Mouse (Mus musculus) kidney, adult 2 months (tissue): ENCODE results near the gene Ahr. TPM values are rescaled to one million over a fixed set of nuclear protein-coding genes. Genes with fewer than 3 reads are reported as not detected.

Source experiments
- DNase-seq: peaks from one replicate; pipeline ENCODE4 v3.0.0; 2021
- H3K27ac ChIP-seq: fragments of 200-500 bp; 2 replicates; pipeline ENCODE4 v1.5.1; 2012; ENCODE audit warnings: low read depth, low read length, control low read depth, inconsistent platforms; ENCODE audit not compliant: insufficient read depth
- H3K27me3 ChIP-seq: fragments of 200-500 bp; replicated peaks from 2 replicates; pipeline ENCODE4 v1.6.1; 2012; ENCODE audit warnings: mild to moderate bottlenecking, moderate library complexity, low read length, inconsistent platforms; ENCODE audit not compliant: control insufficient read depth, insufficient read depth
- H3K36me3 ChIP-seq: fragments of 200-500 bp; 2 replicates; pipeline ENCODE4 v1.6.1; 2012; ENCODE audit warnings: mild to moderate bottlenecking, moderate library complexity, low read length, inconsistent platforms; ENCODE audit not compliant: control insufficient read depth, insufficient read depth
- H3K4me1 ChIP-seq: fragments of 200-500 bp; 2 replicates; pipeline ENCODE4 v1.6.1; 2011; ENCODE audit warnings: low read length; ENCODE audit not compliant: control insufficient read depth, insufficient read depth
- H3K4me3 ChIP-seq: fragments of 200-500 bp; 2 replicates; pipeline ENCODE4 v1.5.1; 2011; ENCODE audit warnings: mild to moderate bottlenecking, low read depth, low read length, control low read depth; ENCODE audit not compliant: insufficient read depth
- CTCF ChIP-seq: fragments of 200-500 bp; conservative IDR thresholded peaks from 2 replicates; pipeline ENCODE4 v1.5.1; 2011; ENCODE audit warnings: low read depth, mild to moderate bottlenecking, control low read depth, low read length, moderate library complexity, mixed read lengths; ENCODE audit not compliant: insufficient read depth, insufficient read length
- POLR2A ChIP-seq: fragments of 200-500 bp; IDR thresholded peaks from one replicate; pipeline ENCODE4 v1.6.1; 2011; ENCODE audit warnings: low read depth, low read length, control low read depth
- WGBS: fragments of 180-500 bp; shearing (Covaris S2); methylation state at CpG from one replicate; pipeline ENCODE4 v1.1.7; 2018; 5-methylcytosine and 5-hydroxymethylcytosine counted together
- polyA plus RNA-seq: library from polyadenylated mRNA; depleted of rRNA; stranded (reverse); fragments of >200 nt; gene quantifications from 2 replicates; pipeline ENCODE4 v1.2.3, GENCODE M21; 2012; rRNA removed

Ahr gene
- 3.2 and 3.9 TPM in 2 replicates for polyA plus RNA-seq

GRCm38 (mm10) chr12:35534754-35535236 lies at the start of gene Ahr:
Gene Ahr (minus strand): TSS chr12:35535038.
- H3K27me3 ChIP-seq, result no peaks in the 10 kb centered on the region
- peak within 1 kb of the TSS; percentile 71 for H3K27ac ChIP-seq
- H3K4me3 ChIP-seq, result peak within 1 kb of the TSS; percentile 96
- DNase-seq, result peak; percentile 93
- WGBS, result under 1% methylated on average over 52 of the region's 52 CpGs
- TF ChIP-seq POLR2A (peak; percentile 25), CTCF (no peak)
- no peaks in the 10 kb centered on the region for H3K36me3 ChIP-seq
- 0 out of 2 replicates have a peak, but pooled peaks cover 3% of the 10 kb centered on the region for H3K4me1 ChIP-seq

GRCm38 (mm10) chr12:35578826-35579225 lies 44.0 kb upstream of the Ahr start:
- Histone ChIP-seq H3K36me3 (no peaks in the 10 kb centered on the region), H3K27me3 (no peaks in the 10 kb centered on the region), H3K4me3 (no peak overlapping the region), H3K27ac (no peak overlapping the region), H3K4me1 (no peaks in the 10 kb centered on the region; the same call in 1 of the 2 replicates)
- TF ChIP-seq POLR2A (no peak), CTCF (no peak)
- WGBS, result 33% methylated on average over 4 of the region's 4 CpGs
- DNase-seq, result peak; percentile 51

GRCm38 (mm10) chr12:35576107-35576506 lies 41.3 kb upstream of the Ahr start:
- TF ChIP-seq CTCF, result no peak
- TF ChIP-seq POLR2A, result no peak
- 91% methylated on average over 4 of the region's 4 CpGs for WGBS
- Histone ChIP-seq H3K4me1 (no peaks in the 10 kb centered on the region; the same call in 1 of the 2 replicates), H3K27ac (no peak overlapping the region), H3K27me3 (no peaks in the 10 kb centered on the region), H3K4me3 (no peak overlapping the region), H3K36me3 (no peaks in the 10 kb centered on the region)
- no peak for DNase-seq

- no peak overlapping the region for H3K27ac ChIP-seq
- no peak for DNase-seq
- no peaks in the 10 kb centered on the region for H3K27me3 ChIP-seq
- no peak overlapping the region for H3K4me3 ChIP-seq
- TF ChIP-seq CTCF, result no peak
- no peak for TF ChIP-seq POLR2A
- H3K36me3 ChIP-seq, result no peaks in the 10 kb centered on the region
- no peaks in the 10 kb centered on the region; the same call in 1 of the 2 replicates for H3K4me1 ChIP-seq
- 74% methylated on average over 2 of the region's 2 CpGs for WGBS
These were observed 38.9 kb upstream of the Ahr start for GRCm38 (mm10) chr12:35573713-35574112.

- Histone ChIP-seq H3K27ac (no peak overlapping the region), H3K4me3 (no peak overlapping the region), H3K4me1 (no peaks in the 10 kb centered on the region), H3K36me3 (no peaks in the 10 kb centered on the region), H3K27me3 (no peaks in the 10 kb centered on the region)
- TF ChIP-seq CTCF, result no peak
- TF ChIP-seq POLR2A, result no peak
- 88% methylated on average over 3 of the region's 3 CpGs for WGBS
- no peak for DNase-seq
These were observed 28.0 kb upstream of the Ahr start for GRCm38 (mm10) chr12:35562826-35563225.

- H3K27ac ChIP-seq, result no peak overlapping the region
- H3K4me3 ChIP-seq, result no peak overlapping the region
- WGBS, result 89% methylated on average over 2 of the region's 2 CpGs
- no peaks in the 10 kb centered on the region for H3K27me3 ChIP-seq
- no peaks in the 10 kb centered on the region for H3K36me3 ChIP-seq
- no peak for DNase-seq
- no peaks in the 10 kb centered on the region for H3K4me1 ChIP-seq
- no peak for TF ChIP-seq CTCF
- no peak for TF ChIP-seq POLR2A
These were observed 24.0 kb upstream of the Ahr start for GRCm38 (mm10) chr12:35558868-35559267.

- H3K27me3 ChIP-seq, result no peaks in the 10 kb centered on the region
- no peak for DNase-seq
- H3K4me1 ChIP-seq, result no peaks in the 10 kb centered on the region
These were observed 21.1 kb upstream of the Ahr start for GRCm38 (mm10) chr12:35555925-35556324.

More at GRCm38 (mm10) chr12:35555925-35556324, 21.1 kb upstream of the Ahr start:
- no peak for TF ChIP-seq CTCF
- TF ChIP-seq POLR2A, result no peak
- WGBS, result 71% methylated on average over 6 of the region's 6 CpGs
- Histone ChIP-seq H3K36me3 (no peaks in the 10 kb centered on the region), H3K4me3 (no peak overlapping the region), H3K27ac (no peak overlapping the region)
